Mouse (Mus musculus): ENCODE data around the gene BC024978. TPM values are rescaled to one million over a fixed set of nuclear protein-coding genes. Genes with fewer than 3 reads are reported as not detected.

Gene BC024978
- polyA plus RNA-seq, 1 experiment: 3.2 TPM

DNA sequence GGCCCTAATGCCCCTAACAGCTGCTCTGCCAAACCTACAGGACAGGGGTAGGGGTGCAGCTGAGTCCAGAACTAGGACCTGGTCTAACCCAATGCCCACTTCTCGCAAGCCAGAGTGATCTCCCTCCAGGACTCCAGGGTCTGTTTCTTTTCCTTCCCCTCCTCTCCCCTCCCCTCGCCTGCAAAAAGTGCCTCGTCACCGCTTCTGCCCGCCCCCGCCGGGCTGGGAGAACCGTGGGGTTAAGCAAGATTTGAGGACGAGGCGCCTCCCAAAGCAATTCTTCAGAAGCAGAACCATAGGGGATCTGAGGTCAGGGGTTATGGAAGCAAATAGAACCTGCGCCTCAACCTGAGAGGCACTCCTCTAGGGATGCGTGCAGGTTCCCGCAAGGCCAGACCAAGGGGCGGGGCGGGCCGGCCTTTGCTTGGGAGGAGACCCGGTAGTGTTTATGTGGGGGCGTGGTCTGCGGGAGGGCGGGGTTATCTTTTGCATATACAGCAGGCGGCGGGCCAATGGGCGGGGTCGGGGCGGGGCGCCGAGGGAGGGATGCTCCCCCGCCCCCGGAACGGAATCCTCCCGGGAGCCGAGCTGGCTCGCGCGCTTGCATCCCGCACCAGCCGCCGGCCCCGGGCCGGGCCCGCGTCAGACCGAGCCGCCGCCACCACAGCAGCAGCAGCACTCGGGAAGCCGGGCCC, 62.8 kb downstream of the BC024978 start, which contains the start of gene Numbl:
Numbl (plus strand) TSS at position 229 of the 695 bp plus-strand sequence.
- Histone ChIP-seq H3K79me2 (ENCODE audit: control insufficient read depth, insufficient read depth) (peaks cover 5% of the 10 kb centered on the region), H3ac (ENCODE audit: control insufficient read depth, insufficient read length, low read depth) (peak within 1 kb of the TSS; percentile 54), H3K36me3 (ENCODE audit: control insufficient read depth, insufficient read depth) (no peaks in the 10 kb centered on the region), H3K27me3 (ENCODE audit: control insufficient read depth, insufficient read depth, insufficient read length) (no peaks in the 10 kb centered on the region), H3K79me3 (ENCODE audit: low read depth) (no peaks in the 10 kb centered on the region), H3K4me3 (ENCODE audit: insufficient read depth, poor library complexity, severe bottlenecking) (peak within 1 kb of the TSS; percentile 46)
- TF ChIP-seq CEBPB (IDR thresholded peaks at IDR 0.05; ENCODE audit: low read depth) (no peak), CTCF (IDR thresholded peaks at IDR 0.05; ENCODE audit: control insufficient read depth, insufficient read depth, insufficient read length) (no peak), MAX (IDR thresholded peaks at IDR 0.05) (no peak)

DNA sequence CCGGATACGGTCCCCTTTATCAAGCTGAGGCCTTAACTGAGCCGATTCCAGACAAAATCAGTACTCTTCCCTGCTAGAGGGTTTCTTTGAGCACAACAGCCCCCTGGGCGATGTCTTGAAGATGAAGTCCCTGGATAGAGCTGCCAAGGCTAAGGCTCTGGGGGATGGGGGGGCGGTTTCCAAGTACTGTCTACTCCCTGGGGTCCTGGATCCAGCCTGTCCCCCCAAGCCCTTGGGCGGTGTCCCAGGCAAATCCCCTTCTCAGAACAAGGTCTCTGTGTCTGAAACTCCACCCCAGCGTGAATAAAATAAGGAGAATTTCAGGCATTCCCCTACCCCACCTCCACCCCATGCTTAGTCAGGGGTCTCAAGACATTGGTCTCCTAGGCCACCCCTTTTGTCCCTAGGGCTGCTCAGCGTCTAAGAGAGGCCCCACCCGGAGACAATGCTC, 63.7 kb downstream of the BC024978 start:
- Histone ChIP-seq H3ac (ENCODE audit: control insufficient read depth, insufficient read length, low read depth) (peak overlapping the region; percentile 54), H3K27me3 (ENCODE audit: control insufficient read depth, insufficient read depth, insufficient read length) (no peaks in the 10 kb centered on the region), H3K79me3 (ENCODE audit: low read depth) (no peaks in the 10 kb centered on the region), H3K36me3 (ENCODE audit: control insufficient read depth, insufficient read depth) (no peaks in the 10 kb centered on the region), H3K79me2 (ENCODE audit: control insufficient read depth, insufficient read depth) (peaks cover 5% of the 10 kb centered on the region), H3K4me3 (ENCODE audit: insufficient read depth, poor library complexity, severe bottlenecking) (peak overlapping the region; percentile 46)
- TF ChIP-seq MAX (IDR thresholded peaks at IDR 0.05): no peak
- no peak for TF ChIP-seq MYOG (IDR thresholded peaks at IDR 0.05; ENCODE audit: control insufficient read depth, extremely low read depth, insufficient read length)
- no peak for TF ChIP-seq FOSL1 (IDR thresholded peaks at IDR 0.05; ENCODE audit: insufficient read depth, low read length, poor library complexity, severe bottlenecking)
- TF ChIP-seq MYOD1 (IDR thresholded peaks at IDR 0.05; ENCODE audit: control insufficient read depth, insufficient read length, low read depth): no peak

DNA sequence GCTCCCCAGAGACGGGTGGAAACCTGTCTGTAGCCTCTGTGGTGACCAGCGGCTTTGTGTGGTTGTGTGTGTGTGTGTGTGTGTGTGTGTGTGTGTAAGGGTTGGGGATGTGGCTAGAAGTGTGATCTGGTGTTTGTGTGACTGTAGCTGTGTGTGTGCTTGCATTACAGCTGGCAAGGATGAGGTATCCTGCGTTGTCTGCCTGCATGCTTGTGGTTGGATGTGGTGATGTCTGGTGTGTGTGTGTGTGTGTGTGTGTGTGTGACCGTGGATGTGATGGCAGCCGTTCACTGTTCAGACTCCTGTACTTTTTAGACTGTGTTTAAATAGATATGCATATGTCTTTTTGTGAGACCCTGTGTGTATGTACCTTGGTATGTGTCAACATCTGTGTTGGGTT, 64.2 kb downstream of the BC024978 start:
- H3ac ChIP-seq (ENCODE audit: control insufficient read depth, insufficient read length, low read depth): peak overlapping the region; percentile 54
- peaks cover 5% of the 10 kb centered on the region for H3K79me2 ChIP-seq (ENCODE audit: control insufficient read depth, insufficient read depth)
- no peaks in the 10 kb centered on the region for H3K36me3 ChIP-seq (ENCODE audit: control insufficient read depth, insufficient read depth)
- no peaks in the 10 kb centered on the region for H3K79me3 ChIP-seq (ENCODE audit: low read depth)
- TF ChIP-seq MYOD1 (IDR thresholded peaks at IDR 0.05; ENCODE audit: control insufficient read depth, insufficient read length, low read depth) (peak; percentile 29), CEBPB (IDR thresholded peaks at IDR 0.05; ENCODE audit: low read depth) (no peak)
- H3K27me3 ChIP-seq (ENCODE audit: control insufficient read depth, insufficient read depth, insufficient read length): no peaks in the 10 kb centered on the region
- H3K4me3 ChIP-seq (ENCODE audit: insufficient read depth, poor library complexity, severe bottlenecking): no peak overlapping the region

Small RNA genes within 50 kb of the gene (microRNA-seq; reads per million reads assigned to microRNA genes)
- gene Mir1191 (ENCODE audit: borderline microRNAs expressed) (10.0 reads per million, percentile 59 among the genes with 10 or more reads in this experiment), gene Mir3101 (ENCODE audit: borderline microRNAs expressed) (0.20 reads per million)

Other genes with a start within 250 kb of the BC024978 start
- not detected for gene Cyp2a12, start 166.7 kb upstream of the BC024978 start, polyA plus RNA-seq (2012; fragmentation: generic; extraction: Trizol)
- not detected for gene Cyp2f2, start 75.9 kb upstream of the BC024978 start, polyA plus RNA-seq (2012; fragmentation: generic; extraction: Trizol)
- gene Cyp2t4, start 42.1 kb upstream of the BC024978 start, polyA plus RNA-seq (2012; fragmentation: generic; extraction: Trizol): not detected
- 68.8 TPM for gene Egln2, start 29.0 kb upstream of the BC024978 start, polyA plus RNA-seq (2012; fragmentation: generic; extraction: Trizol)
- 46.6 TPM for gene Rab4b, start 16.9 kb upstream of the BC024978 start, polyA plus RNA-seq (2012; fragmentation: generic; extraction: Trizol)
- 0.06 TPM for gene Gm21983, start 14.7 kb upstream of the BC024978 start, polyA plus RNA-seq (2012; fragmentation: generic; extraction: Trizol)
- gene Mia, start 14.6 kb upstream of the BC024978 start, polyA plus RNA-seq (2012; fragmentation: generic; extraction: Trizol): 0.26 TPM
- gene Snrpa, start 490 bp downstream of the BC024978 start, polyA plus RNA-seq (2012; fragmentation: generic; extraction: Trizol): 210 TPM
- gene Itpkc, start 32.9 kb downstream of the BC024978 start, polyA plus RNA-seq (2012; fragmentation: generic; extraction: Trizol): 5.7 TPM
- gene Coq8b, start 37.2 kb downstream of the BC024978 start, polyA plus RNA-seq (2012; fragmentation: generic; extraction: Trizol): 9.3 TPM
- 11.7 TPM for gene Numbl, start 62.7 kb downstream of the BC024978 start, polyA plus RNA-seq (2012; fragmentation: generic; extraction: Trizol)
- gene Ltbp4, start 141.9 kb downstream of the BC024978 start, polyA plus RNA-seq (2012; fragmentation: generic; extraction: Trizol): 22.9 TPM
- gene Shkbp1, start 160.2 kb downstream of the BC024978 start, polyA plus RNA-seq (2012; fragmentation: generic; extraction: Trizol): 27.6 TPM
- gene Gm20479, start 161.6 kb downstream of the BC024978 start, polyA plus RNA-seq (2012; fragmentation: generic; extraction: Trizol): not detected